Comparison of ENCODE assay signal across 26 mouse cellular contexts in genomic region chr2:118906118-118906492, GRCm38 (mm10).
"Had no signal": no experiment of that assay in that cellular context is flagged by ENCODE, and none has a peak within 500 bp of the region (broad histone marks: within the 10 kb centered on the region; RNA-seq: fewer than 3 reads in every experiment).

No protein-coding gene starts in this region.

- H3K27me3 ChIP-seq: heart, embryonic 15.5 days had no signal

- H3K4me3 ChIP-seq: heart, adult 2 months; heart, embryonic 13.5 days; heart, embryonic 15.5 days; hindbrain, embryonic 10.5 days; hindbrain, embryonic 12.5 days; intestine, embryonic 15.5 days; kidney, embryonic 15.5 days; limb, embryonic 13.5 days; limb, embryonic 15.5 days had no signal

- H3K27ac ChIP-seq: heart, adult 2 months; heart, embryonic 13.5 days; heart, embryonic 15.5 days; hindbrain, embryonic 10.5 days; hindbrain, embryonic 12.5 days; hindbrain, embryonic 14.5 days; intestine, embryonic 15.5 days; kidney, embryonic 15.5 days; kidney, postnatal 0 days; limb, embryonic 13.5 days; limb, embryonic 15.5 days had no signal

- H3K9me3 ChIP-seq: heart, embryonic 13.5 days; heart, embryonic 15.5 days; hindbrain, embryonic 10.5 days; hindbrain, embryonic 12.5 days; intestine, embryonic 15.5 days; kidney, embryonic 15.5 days; limb, embryonic 13.5 days; limb, embryonic 15.5 days had no signal

- H3K36me3 ChIP-seq: heart, embryonic 13.5 days; heart, embryonic 15.5 days; hindbrain, embryonic 10.5 days; hindbrain, embryonic 12.5 days; intestine, embryonic 15.5 days; kidney, embryonic 15.5 days; limb, embryonic 13.5 days; limb, embryonic 15.5 days had no signal

- DNase-seq: gastrocnemius, postnatal 14 days; gastrocnemius, postnatal 36 days; heart, adult 11 months; heart, adult 2 months; heart, postnatal 14 days; heart, postnatal 4 days; kidney, adult 18-20 months; kidney, adult 8-10 months; kidney, postnatal 14 days; kidney, postnatal 36 days; layer of hippocampus, adult 9-11 months; layer of hippocampus, postnatal 36 days; left cerebral cortex, postnatal 4 days had no signal

- H3K9ac ChIP-seq: heart, embryonic 13.5 days; heart, embryonic 15.5 days; hindbrain, embryonic 12.5 days; hindbrain, embryonic 14.5 days; intestine, embryonic 15.5 days; kidney, embryonic 15.5 days; limb, embryonic 13.5 days; limb, embryonic 15.5 days had no signal

- H3K4me2 ChIP-seq: heart, embryonic 11.5 days; heart, embryonic 13.5 days; heart, embryonic 15.5 days; hindbrain, embryonic 12.5 days; hindbrain, embryonic 14.5 days; intestine, embryonic 15.5 days; kidney, embryonic 15.5 days; limb, embryonic 13.5 days; limb, embryonic 15.5 days had no signal

- ATAC-seq: hindbrain, embryonic 16.5 days; intestine, embryonic 15.5 days; intestine, postnatal 0 days had no signal
